Mouse (Mus musculus): ENCODE measurements around the gene Irf2.

Irf2 gene

GRCm38 (mm10) chr8:46811021-46811622 lies 71.6 kb downstream of the Irf2 start:
- no peak for DNase-seq

- DNase-seq, result no peak
These were observed 72.4 kb downstream of the Irf2 start for GRCm38 (mm10) chr8:46811944-46812343.

GRCm38 (mm10) chr8:46812966-46813365 lies 73.4 kb downstream of the Irf2 start:
- DNase-seq, result no peak

GRCm38 (mm10) chr8:46818106-46818989 lies 78.8 kb downstream of the Irf2 start:
- DNase-seq, result no peak

- no peak for DNase-seq
These were observed 79.4 kb downstream of the Irf2 start for GRCm38 (mm10) chr8:46818990-46819288.

- no peak for DNase-seq
These were observed 89.3 kb downstream of the Irf2 start for GRCm38 (mm10) chr8:46828734-46829413.

GRCm38 (mm10) chr8:46829414-46830111 lies 90.0 kb downstream of the Irf2 start:
- no peak for DNase-seq

GRCm38 (mm10) chr8:46830112-46830855 lies 90.8 kb downstream of the Irf2 start:
- DNase-seq, result no peak

- no peak for DNase-seq
These were observed 92.4 kb downstream of the Irf2 start for GRCm38 (mm10) chr8:46831916-46832315.

GRCm38 (mm10) chr8:46832399-46832798 lies 92.9 kb downstream of the Irf2 start:
- DNase-seq, result no peak

GRCm38 (mm10) chr8:46833763-46834162 lies 94.2 kb downstream of the Irf2 start:
- DNase-seq, result no peak

GRCm38 (mm10) chr8:46834440-46834839 lies 94.9 kb downstream of the Irf2 start:
- no peak for DNase-seq

GRCm38 (mm10) chr8:46836011-46836652 lies 96.6 kb downstream of the Irf2 start:
- no peak for DNase-seq

GRCm38 (mm10) chr8:46836949-46837348 lies 97.4 kb downstream of the Irf2 start:
- no peak for DNase-seq

- DNase-seq, result no peak
These were observed 98.5 kb downstream of the Irf2 start for GRCm38 (mm10) chr8:46838052-46838451.

- no peak for DNase-seq
These were observed 100.9 kb downstream of the Irf2 start for GRCm38 (mm10) chr8:46840390-46840789.

GRCm38 (mm10) chr8:46840791-46841190 lies 101.3 kb downstream of the Irf2 start:
- DNase-seq, result no peak

GRCm38 (mm10) chr8:46842676-46843181 lies 103.2 kb downstream of the Irf2 start:
- no peak for DNase-seq

- no peak for DNase-seq
These were observed 104.3 kb downstream of the Irf2 start for GRCm38 (mm10) chr8:46843855-46844254.

GRCm38 (mm10) chr8:46844371-46844973 lies 104.9 kb downstream of the Irf2 start:
- peak; percentile 39 for DNase-seq
